In the genomic region with DNA sequence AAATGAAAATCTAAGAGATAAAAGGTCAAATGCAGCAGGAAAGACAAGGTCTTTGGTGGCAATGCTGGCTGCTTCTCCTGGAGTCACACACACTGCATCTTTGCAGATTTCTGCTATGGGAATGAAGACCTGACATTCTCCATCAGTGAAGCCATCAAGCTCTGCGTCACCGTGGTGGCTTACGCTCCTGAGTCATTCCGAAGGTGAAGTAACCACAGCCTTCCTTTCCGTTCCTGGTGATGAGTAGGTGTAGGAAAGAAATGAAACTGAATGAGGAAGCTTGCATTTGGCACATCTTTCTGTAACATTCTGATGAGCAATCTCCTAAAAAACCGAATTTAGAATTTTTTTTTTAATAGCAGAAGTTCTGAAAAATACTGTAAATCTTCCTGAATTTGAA, we compare ENCODE assay signal across 19 mouse cellular contexts. TPM values are rescaled to one million over a fixed set of nuclear protein-coding genes. Genes with fewer than 3 reads are reported as not detected.
DNase-seq lines count a peak whose midpoint lies in the region; ATAC-seq and TF ChIP-seq lines count a peak whose summit lies in the region.
"Had no signal": no experiment of that assay in that cellular context is flagged by ENCODE, and none has a peak within 500 bp of the region (broad histone marks: within the 10 kb centered on the region; RNA-seq: fewer than 3 reads in every experiment).

No protein-coding gene starts in this region.

- H3K4me3 ChIP-seq in kidney, adult 2 months (ENCODE audit: insufficient read depth, low read depth, low read length) = no peak overlapping the region
- H3K4me3 ChIP-seq: heart, embryonic 10.5 days; intestine, embryonic 15.5 days; midbrain, embryonic 15.5 days had no signal

- no peak for DNase-seq in frontal cortex, postnatal 10 days (ENCODE audit: low spot score in 2 of 2)
- peak; percentile 61 for DNase-seq in CD4-positive helper T cell, adult 2 months (ENCODE audit: low read depth, low spot score)
- peak; percentile 66 to 82 for DNase-seq in frontal cortex, adult 2 months (ENCODE audit: extremely low spot score in 1 of 2, low spot score in 1 of 2)
- peak; percentile 49 to 57 for DNase-seq in left cerebral cortex, postnatal 14 days (ENCODE audit: low spot score in 2 of 2)
- DNase-seq in heart, adult 11 months = no peak
- no peak for DNase-seq in kidney, adult 2 months
- DNase-seq in spleen, postnatal 36 days (ENCODE audit: low spot score in 2 of 2) = no peak
- DNase-seq: adrenal gland, postnatal 25 days; cerebellum, postnatal 10 days; gastrocnemius, postnatal 14 days; lung, embryonic 14.5 days; thymus, postnatal 14 days had no signal

- intact Hi-C loops in left cerebral cortex, postnatal 14 days (cut with DNase I) = no loop called here

- H3K36me3 ChIP-seq in kidney, adult 2 months (ENCODE audit: control insufficient read depth, insufficient read depth, low read length) = no peaks in the 10 kb centered on the region
- H3K36me3 ChIP-seq: G1E; heart, embryonic 10.5 days; intestine, embryonic 15.5 days; midbrain, embryonic 15.5 days had no signal

- no peaks in the 10 kb centered on the region for H3K4me1 ChIP-seq in kidney, adult 2 months (ENCODE audit: control insufficient read depth, insufficient read depth, low read length)
- H3K4me1 ChIP-seq: heart, embryonic 10.5 days; intestine, embryonic 15.5 days had no signal

- no peak for TF ChIP-seq CTCF in kidney, adult 2 months (conservative IDR thresholded peaks at IDR 0.05; ENCODE audit: insufficient read depth, insufficient read length, low read depth, low read length)

- WGBS in kidney, adult 2 months = 89% methylated on average over 6 of the region's 6 CpGs

- ATAC-seq in frontal cortex, adult (ENCODE audit: low TSS enrichment) = peak; percentile 92
- ATAC-seq: forebrain, embryonic 16.5 days; intestine, embryonic 15.5 days; midbrain, embryonic 15.5 days had no signal

- no peak overlapping the region for H3K27ac ChIP-seq in kidney, adult 2 months (ENCODE audit: insufficient read depth, low read depth, low read length)
- H3K27ac ChIP-seq: heart, embryonic 10.5 days; intestine, embryonic 15.5 days; kidney, postnatal 0 days; midbrain, embryonic 15.5 days had no signal

- no peaks in the 10 kb centered on the region for H3K27me3 ChIP-seq in kidney, adult 2 months (replicated peaks; ENCODE audit: control insufficient read depth, insufficient read depth, low read length)
- H3K27me3 ChIP-seq: intestine, embryonic 15.5 days; midbrain, embryonic 15.5 days had no signal

- TF ChIP-seq POLR2A in kidney, adult 2 months (IDR thresholded peaks at IDR 0.05; ENCODE audit: low read depth, low read length) = no peak

RNA-seq across cellular contexts. Expression of gene Rpe, which starts 51.1 kb away (rescaled TPM):
- polyA plus RNA-seq in frontal cortex, adult 2 months (2012; rRNA removed) = 26.1 and 26.5 TPM in 2 replicates
- 10 to 100 TPM; 30.8 to 34.0 TPM for total RNA-seq in left cerebral cortex, postnatal 14 days (2021)
- polyA plus RNA-seq in kidney, adult 2 months (2012; rRNA removed) = 12.3 and 17.6 TPM in 2 replicates

Comparison
In these comparisons a context has a peak if more than half of its experiments do, and no peak if none do; other contexts are left out.
1. DNase-seq: peak in CD4-positive helper T cell, adult 2 months (single experiment), frontal cortex, adult 2 months (2 of 2) and left cerebral cortex, postnatal 14 days (2 of 2); none in frontal cortex, postnatal 10 days (0 of 2), heart, adult 11 months (single experiment), kidney, adult 2 months (single experiment) and spleen, postnatal 36 days (0 of 2).